Mouse (Mus musculus) spleen, postnatal 14 days (tissue): ENCODE measurements around the gene Gxylt1.
"Not testable (repeated sequence)": the region's sequence is repeated elsewhere in the genome, so short reads cannot be mapped to it uniquely, and the experiment has no call there.

ENCODE experiments used
- DNase-seq, 2 experiments: peaks; one replicate each; pipeline ENCODE4 v3.0.0; 2021 to 2022; ENCODE audit warnings: low spot score in 2 of 2

Gxylt1 gene

DNA sequence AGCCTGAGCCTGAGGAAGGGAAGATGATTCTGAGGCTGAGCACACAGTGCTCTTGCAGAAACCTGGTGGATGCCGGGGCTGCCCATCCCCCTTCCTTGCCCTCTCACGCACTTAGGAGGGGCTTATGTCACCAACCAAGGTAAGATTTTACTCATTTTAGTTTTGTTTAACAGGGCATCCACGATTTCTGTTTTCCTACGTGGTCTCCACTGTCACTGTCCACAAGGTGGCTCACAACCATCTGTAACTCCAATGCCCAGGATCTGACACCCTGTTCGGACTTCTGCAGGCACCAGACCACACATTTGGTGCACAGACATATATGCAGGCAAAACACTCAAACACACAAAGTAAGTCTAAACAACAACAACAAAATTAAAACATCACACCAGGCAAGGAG is 12.2 kb downstream of the Gxylt1 start:
- DNase-seq, result no peak

DNA sequence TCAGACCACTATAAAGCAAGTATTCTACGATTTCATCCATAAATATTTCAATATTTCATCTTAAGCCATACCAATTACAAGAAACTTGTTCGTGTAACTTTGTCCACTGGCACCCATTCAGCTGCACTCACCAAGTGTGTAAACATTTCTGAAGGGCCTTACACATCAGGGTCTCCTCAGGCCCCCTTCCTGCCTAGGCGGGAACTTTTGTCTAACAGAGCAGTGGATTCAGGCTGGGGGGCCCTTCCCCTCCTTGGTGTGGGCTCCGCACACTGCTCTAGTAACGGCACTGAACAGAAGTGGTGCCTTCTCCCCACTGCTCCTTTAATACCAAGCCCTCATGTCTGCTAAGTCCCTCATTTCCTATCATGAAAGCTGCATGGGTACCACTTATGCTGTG is 12.7 kb downstream of the Gxylt1 start:
- DNase-seq, result no peak

DNA sequence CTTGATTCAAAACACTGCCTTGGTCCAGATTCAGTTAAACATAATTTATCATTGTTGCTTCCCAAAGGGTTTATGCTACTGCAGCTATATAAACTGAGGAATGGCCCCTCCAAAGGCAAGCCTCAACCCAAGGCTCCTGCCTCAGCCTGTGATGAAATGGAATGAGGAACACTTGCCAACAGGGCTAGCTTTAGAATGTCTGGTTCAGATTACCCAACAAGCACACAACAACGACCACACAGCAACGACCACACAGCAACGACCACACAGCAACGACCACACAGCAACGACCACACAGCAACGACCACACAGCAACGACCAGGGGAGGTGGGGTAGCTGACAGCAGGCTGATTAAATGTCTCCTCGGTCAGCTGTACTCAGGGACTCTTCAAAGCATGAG is 15.0 kb downstream of the Gxylt1 start:
- no peak for DNase-seq

DNA sequence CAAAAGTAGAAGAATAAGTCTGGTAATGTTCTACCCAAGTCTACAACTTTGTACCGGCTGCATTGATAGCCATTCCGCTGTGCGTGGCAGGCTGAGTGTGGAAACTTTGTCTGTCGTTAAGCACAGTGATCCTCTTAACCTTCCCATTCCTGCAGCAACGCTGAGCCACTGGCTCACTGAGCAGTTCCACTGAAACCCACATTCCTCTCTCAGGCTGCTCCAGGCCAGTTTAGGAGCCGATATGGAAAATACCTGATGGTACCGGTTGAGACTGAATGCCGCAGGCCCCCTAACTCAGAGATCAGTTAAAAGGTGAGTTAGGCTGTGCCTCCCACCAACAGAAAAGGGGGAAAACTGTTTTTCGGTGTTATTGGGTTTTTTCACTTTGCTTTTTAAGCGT is 19.7 kb downstream of the Gxylt1 start:
- no peak for DNase-seq

DNA sequence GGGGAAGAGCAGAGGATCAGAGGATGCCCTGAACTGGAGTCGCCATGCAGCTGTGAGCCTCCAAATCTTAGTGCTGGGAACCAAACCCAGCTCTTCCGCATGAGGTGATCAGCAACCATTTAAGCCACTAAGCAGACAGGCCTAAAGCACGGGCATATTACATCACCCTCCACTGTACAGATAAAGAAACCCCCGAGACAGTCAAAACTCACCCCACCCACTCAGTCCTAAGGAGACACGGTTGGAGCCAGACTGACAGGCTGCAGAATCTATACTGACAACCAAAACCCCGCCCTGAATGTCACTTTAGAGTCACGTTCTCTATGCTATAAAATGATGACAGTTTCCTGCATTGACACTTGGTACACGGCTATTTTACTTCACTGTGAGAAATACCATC is 21.8 kb downstream of the Gxylt1 start:
- no peak for DNase-seq

DNA sequence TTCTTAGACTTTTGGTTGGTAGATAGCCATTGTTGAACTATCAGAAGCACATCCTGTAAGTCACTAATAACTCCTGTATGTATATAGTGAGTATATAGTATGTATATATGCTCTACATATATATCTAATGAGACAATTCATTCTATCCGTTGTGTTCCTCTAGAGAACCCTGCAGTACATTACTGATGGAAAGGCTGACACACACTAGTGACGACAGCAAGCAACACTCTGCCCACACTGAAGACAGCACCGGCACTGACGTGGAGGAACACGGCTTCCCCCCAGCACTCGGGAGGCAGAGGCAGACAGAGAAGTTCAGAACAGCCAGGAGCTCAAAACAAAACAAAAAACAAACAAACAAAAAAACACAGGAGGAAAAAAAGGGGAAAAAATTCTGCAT is 22.6 kb downstream of the Gxylt1 start:
- DNase-seq, result no peak

DNA sequence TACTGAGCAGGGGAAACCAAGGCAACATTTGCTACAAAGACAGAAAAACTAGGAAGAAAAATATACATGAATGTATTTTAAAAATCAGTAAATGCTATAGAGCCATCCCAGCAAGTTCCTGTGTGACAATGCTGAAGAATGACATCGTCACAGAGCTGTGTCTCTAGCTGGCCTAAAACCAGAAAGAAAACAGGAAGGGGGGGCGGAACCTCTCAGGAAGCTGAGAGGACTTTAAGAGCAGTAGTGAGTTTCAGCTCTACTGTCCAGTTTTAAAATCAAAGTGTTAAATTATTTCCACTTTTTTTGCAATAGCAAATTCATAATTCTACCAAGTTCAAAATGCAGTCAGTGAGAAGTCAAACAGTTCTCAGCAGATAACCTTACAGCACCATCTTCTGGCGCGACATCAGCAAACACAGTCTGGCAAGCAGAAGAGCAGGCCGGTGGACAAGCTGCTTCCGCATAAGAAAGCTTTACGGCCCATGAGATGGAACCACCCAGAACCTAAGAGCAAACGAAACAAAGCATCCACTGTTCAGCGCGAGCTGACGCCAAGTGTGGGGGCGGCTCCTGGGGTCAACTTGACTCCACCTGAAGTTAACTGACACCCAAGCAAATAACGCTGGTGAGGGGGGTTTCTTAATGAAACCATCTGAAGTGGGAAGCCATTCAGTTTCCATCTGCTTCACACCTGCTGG is 23.3 kb downstream of the Gxylt1 start:
- DNase-seq, result no peak

DNA sequence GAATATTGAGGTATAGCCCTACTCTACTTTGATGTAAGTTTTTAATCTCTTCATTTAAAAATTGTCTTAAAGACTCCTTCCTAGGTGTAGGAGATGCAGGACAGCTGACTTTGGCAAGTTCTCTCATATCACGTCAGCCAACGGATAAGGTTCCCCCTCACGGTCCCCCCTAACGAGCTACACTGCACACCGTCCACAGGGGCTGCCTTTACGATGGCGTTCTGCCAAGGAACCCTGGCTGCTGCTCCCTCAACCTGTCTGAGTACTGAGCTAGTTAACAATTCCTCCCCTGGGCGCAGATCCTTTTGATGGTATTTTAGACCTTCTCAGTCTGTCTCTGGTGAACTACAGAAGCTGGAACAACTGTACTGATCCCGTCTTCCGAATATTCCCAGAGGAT is 31.8 kb downstream of the Gxylt1 start:
- no peak for DNase-seq

DNA sequence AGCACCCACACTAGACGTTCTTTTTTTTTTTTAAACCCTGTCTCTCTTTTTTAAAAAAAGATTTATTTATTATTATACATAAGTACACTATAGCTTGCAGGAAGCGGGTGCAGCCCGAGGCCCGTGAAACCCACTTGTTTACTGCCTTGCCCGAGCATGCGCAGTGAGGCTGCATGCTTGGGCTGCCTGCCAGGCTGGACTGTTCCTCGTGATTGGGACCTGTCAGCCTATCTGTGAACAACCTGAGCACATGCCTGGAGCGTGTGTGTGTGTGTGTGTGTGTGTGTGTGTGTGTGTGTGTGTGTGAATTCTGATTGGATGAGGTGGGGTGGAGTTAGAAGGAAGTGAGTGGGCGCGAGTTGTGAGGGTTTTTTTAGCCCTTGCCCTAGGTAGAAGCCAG is 38.5 kb downstream of the Gxylt1 start:
- DNase-seq, result not testable (repeated sequence)

DNA sequence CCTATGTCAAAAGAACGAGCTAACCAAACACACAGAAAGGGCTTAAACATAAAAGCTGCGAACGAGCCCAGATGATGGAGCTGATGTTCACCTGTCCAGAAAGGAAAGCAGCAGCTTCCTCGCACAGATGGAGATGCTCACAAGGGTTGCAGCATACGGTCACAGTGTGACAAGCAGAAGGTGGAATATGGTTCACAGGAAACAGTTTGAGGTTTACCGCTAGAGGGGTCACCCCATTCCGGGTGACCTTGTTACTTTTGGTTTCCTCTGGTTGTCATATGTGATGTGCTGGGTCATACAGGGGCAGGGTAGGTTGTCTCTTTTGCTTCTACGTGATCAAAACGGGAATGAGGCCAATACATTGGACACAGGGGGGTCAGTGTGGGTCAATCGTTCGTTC is 46.0 kb downstream of the Gxylt1 start:
- DNase-seq, result no peak

DNA sequence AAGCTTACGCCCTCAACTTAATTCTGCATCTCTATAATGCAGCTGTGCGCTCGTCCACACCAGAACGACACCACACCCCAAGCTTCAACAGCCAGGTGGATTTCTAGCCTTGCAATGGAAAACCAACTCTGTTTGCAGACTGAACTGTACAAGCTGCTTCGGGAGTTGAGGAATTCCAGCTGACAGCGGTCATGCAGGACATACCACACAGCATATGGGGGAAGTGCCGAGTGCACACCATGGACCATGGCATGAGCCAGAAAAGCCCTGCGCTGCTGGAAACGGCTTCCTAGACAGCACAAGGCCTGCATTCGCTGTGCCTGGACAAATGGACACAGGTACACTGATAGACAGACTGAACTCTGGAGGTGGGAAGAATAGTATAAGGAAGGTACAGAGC is 46.6 kb downstream of the Gxylt1 start:
- DNase-seq, result no peak

DNA sequence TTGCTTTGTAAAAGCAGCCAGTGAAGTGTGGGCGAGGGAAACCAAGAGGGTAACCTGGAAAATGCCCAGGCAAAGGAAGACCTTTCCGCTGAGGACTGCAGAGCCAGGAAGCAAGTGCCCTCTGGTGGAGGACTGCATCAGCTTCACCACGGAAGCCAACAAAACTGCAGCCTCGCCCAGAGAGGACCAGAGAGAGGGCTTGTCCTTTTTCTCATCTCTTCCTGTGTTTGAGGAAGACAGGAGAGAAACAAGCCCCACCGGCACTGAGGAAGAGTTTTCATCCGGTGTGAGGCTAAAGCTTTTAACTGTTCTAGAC is 47.3 kb downstream of the Gxylt1 start:
- no peak for DNase-seq

DNA sequence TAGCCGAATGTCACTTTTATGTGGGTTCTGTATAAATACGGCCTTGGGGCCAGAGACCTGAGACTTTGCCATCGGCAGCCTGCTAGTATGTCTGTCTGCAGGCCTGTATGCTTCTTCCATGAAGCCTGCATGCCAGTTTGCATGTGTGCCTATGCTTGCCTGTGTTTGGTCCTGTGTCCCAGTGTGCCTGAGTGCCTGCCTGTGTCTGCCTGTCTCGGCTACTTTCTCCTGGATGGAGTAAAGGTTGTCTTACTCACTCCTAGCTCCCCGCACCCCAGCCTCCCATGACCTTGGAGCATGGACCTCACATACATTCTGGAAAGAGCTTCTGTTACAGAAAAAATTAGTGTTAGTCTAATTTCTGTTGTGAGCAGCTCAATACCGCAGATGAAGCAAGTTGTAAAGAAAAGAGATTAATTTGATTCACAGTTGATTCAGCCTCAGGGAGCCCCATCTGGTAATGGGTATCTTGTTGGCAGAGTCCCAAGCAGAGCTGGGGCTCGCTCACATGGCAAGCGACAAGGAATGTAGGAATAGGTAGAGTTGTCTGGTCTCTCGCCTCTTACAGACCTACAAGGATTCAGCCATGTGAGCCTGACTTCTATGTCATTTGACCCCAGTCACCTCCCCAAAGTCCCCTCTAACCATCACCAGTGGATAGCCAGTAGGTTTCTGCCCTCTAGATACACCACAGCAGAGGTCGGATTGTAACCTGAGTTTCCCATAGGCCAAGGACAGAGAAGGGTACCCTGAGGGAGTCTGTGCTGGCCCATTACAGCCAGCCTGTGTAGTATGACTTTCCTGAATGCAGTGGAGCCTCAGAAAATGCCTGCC is 47.8 kb downstream of the Gxylt1 start:
- no peak for DNase-seq

DNA sequence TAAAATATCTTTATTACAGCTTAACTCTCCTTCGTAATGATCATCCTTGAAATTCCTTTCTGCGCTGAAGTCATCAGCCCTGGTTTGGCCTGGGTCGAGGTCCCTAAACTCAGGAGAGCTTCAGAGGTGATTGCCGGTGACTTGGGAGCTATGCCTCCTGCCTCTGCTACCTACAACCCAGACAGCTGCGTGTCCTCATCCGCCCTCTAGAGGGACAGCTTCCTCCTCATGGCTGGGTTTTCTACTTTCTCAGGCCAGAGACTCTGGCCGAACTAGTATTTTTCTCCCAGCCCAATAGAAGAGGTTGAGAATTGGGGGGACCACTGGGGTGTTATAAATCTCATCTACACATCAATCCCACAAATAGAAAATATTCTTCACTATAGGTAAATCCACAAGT is 52.5 kb downstream of the Gxylt1 start:
- no peak for DNase-seq

DNA sequence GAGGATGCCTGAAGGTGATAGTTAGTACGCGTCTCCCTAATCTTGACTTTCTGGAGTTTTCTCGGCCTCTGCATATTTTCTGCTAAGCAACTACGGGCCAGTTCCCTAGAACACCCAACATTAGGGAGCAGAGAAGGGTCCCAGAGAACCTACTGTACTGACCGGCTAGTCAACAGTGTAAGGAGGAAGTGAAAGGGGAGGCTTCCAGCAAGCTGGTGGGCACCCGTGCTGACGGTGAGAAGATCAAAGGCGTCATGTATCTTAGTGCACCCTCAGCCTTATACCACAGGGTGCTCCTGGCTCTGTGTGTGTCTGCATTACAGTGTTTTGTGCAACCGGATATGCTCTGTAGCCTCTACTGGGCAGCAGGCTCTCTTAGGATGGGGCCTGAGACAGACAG is 62.4 kb downstream of the Gxylt1 start:
- DNase-seq, result no peak

DNA sequence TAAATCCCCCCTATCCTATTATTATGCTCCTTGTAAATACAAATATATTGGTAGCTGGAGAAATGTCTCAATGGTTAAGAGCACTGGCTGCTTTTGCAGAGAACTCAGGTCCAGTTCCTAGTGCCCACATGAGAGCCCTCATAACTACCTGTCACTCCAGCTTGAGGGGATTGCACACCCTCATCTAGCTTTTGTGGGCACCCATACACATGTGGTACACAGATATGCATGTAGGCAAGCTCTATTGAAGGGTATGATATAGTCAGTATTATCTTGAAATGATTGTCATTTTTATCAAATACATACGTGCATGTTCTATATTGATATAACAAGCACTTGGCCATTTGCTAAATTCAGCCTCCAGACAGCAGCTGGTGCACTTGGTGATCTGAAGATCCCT is 70.1 kb downstream of the Gxylt1 start:
- no peak for DNase-seq

DNA sequence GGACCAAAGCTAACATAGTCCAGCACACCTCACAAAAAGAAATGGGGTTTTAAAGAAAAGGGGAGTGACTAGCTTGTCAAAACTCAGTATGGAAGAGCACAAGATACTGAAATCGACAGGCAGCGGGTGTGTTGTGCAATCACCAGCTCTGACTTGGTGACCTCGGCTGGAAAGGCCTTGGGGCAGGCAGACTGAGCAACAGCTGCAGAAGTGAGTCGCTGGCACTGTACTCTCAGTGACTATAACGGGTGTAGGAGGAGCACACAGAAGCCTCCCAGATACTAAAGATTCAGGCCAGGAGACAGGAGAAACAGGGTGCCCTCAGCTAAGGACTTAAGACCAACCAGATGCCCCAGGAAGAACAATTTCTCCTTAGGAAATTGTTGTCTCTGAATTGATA is 73.0 kb downstream of the Gxylt1 start:
- no peak for DNase-seq

DNA sequence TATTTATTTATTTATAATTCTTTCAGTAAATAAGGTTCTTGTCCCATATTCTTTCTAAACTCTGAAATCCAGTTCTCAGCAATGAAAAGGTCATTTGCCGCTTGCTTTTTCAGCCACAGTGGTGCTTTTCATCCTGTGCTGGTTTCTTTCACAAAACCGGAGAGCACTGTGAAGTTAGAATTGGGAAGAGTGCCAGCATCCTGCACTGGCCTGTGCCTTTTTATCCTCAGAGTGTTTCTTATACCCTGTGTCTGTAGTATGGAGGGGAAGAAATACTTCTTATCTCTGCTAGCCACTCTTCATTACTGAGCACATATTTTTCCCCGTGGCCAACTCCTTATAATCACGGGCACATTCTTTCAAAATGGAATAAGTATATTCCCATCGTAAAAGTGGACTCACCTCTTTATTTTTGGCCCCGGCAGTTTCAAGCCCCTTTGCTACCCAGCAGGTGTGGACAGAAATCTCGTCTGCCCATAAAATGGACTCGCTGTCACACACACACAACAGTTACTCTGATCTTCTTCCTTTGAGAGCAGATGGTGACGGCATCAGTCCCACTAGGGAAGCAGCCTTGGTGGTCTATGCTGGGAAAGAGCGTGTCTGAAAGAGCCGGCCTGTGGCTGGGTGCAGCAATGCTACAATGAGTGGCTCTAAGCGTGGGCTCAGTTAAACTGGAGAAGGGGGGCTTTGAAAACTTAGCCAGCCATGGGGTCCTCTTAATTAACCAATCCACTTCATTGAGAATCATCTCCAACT is 83.4 kb downstream of the Gxylt1 start:
- DNase-seq, result no peak
